In the genomic region with DNA sequence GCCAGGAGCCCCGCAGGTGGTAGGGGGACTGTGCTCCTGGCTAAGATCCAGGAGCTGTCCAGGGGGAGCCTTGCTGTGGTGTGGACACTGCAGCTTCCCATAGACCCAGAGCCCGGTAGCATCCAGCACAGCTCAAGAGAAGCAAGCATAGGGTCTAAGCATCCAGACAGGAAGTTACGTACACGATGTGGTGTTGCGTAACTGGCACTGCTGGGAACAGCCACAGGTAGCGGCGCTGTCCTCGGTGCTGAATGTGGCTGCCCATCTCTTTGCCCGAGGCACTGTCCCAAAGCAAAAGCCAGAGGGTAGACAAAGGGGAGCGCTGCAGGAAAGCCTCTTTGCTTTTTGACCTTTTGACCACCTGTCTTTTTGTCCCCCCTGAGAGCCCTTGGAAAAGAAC, we compare ENCODE assay signal across 9 mouse cellular contexts. TPM values are rescaled to one million over a fixed set of nuclear protein-coding genes. Genes with fewer than 3 reads are reported as not detected.
DNase-seq lines count a peak whose midpoint lies in the region; ATAC-seq and TF ChIP-seq lines count a peak whose summit lies in the region.
"Had no signal": no experiment of that assay in that cellular context is flagged by ENCODE, and none has a peak within 500 bp of the region (broad histone marks: within the 10 kb centered on the region; RNA-seq: fewer than 3 reads in every experiment).

No protein-coding gene starts in this region.

- H3K27ac ChIP-seq in forebrain, embryonic 10.5 days = no peak overlapping the region
- H3K27ac ChIP-seq in forebrain, embryonic 15.5 days (replicated peaks) = no peak overlapping the region
- H3K27ac ChIP-seq in liver, postnatal 0 days (ENCODE audit: low read depth) = no peak overlapping the region

- H3K27me3 ChIP-seq in forebrain, embryonic 10.5 days (ENCODE audit: poor library complexity, severe bottlenecking) = peaks cover 8% of the 10 kb centered on the region; the same call in 1 of the 2 replicates
- H3K27me3 ChIP-seq in forebrain, embryonic 15.5 days = peaks cover 4% of the 10 kb centered on the region; the same call in 1 of the 2 replicates
- no peaks in the 10 kb centered on the region for H3K27me3 ChIP-seq in liver, postnatal 0 days (ENCODE audit: insufficient read depth, low read length)

- H3K4me1 ChIP-seq in forebrain, embryonic 10.5 days = peaks cover 19% of the 10 kb centered on the region
- H3K4me1 ChIP-seq in forebrain, embryonic 15.5 days = 0 out of 2 replicates have a peak, but pooled peaks cover 3% of the 10 kb centered on the region
- H3K4me1 ChIP-seq in liver, postnatal 0 days (ENCODE audit: insufficient read depth) = no peaks in the 10 kb centered on the region

- H3K9me3 ChIP-seq in forebrain, embryonic 10.5 days = no peaks in the 10 kb centered on the region
- H3K9me3 ChIP-seq in forebrain, embryonic 15.5 days = no peaks in the 10 kb centered on the region
- H3K9me3 ChIP-seq in liver, postnatal 0 days (ENCODE audit: low read length) = no peaks in the 10 kb centered on the region

- H3K4me2 ChIP-seq in forebrain, embryonic 15.5 days (replicated peaks) = no peak overlapping the region
- H3K4me2 ChIP-seq in liver, postnatal 0 days (ENCODE audit: low read depth, low read length) = no peak overlapping the region

- TF ChIP-seq CTCF in liver, postnatal 0 days (IDR thresholded peaks at IDR 0.05; ENCODE audit: low read depth) = no peak

- H3K4me3 ChIP-seq in forebrain, embryonic 10.5 days = no peak overlapping the region
- H3K4me3 ChIP-seq in forebrain, embryonic 15.5 days = no peak overlapping the region
- no peak overlapping the region for H3K4me3 ChIP-seq in liver, postnatal 0 days (ENCODE audit: low read depth, low read length)

- no peak for ATAC-seq in forebrain, embryonic 15.5 days (replicated peaks)
- no peak for ATAC-seq in liver, postnatal 0 days

- no peak for TF ChIP-seq EP300 in liver, postnatal 0 days (IDR thresholded peaks at IDR 0.05; ENCODE audit: low read depth)

- no peak overlapping the region for H3K9ac ChIP-seq in forebrain, embryonic 15.5 days (replicated peaks)
- no peak overlapping the region for H3K9ac ChIP-seq in liver, postnatal 0 days (replicated peaks)

- peak; percentile 33 for DNase-seq in forebrain, embryonic 10.5 days (ENCODE audit: extremely low spot score, low spot score)
- peak; percentile 71 for DNase-seq in 3T3-L1 (ENCODE audit: low read depth, low spot score)
- peak; percentile 71 for DNase-seq in embryo, embryonic 11 days
- peak; percentile 76 for DNase-seq in liver, postnatal 0 days
- DNase-seq in yolk sac, embryonic 10.5 days (ENCODE audit: low spot score) = peak; percentile 40
- no peak for DNase-seq in left cerebral cortex, adult 11 months (ENCODE audit: low spot score)
- DNase-seq in layer of hippocampus, postnatal 36 days = no peak

- H3K36me3 ChIP-seq in forebrain, embryonic 10.5 days (replicated peaks) = no peaks in the 10 kb centered on the region
- no peaks in the 10 kb centered on the region for H3K36me3 ChIP-seq in forebrain, embryonic 15.5 days
- H3K36me3 ChIP-seq in liver, postnatal 0 days (replicated peaks; ENCODE audit: insufficient read depth, low read length) = no peaks in the 10 kb centered on the region

- WGBS in forebrain, embryonic 10.5 days = 16% methylated on average over 10 of the region's 10 CpGs
- WGBS in forebrain, embryonic 15.5 days = 11% methylated on average over 10 of the region's 10 CpGs
- WGBS in liver, postnatal 0 days (ENCODE audit: insufficient replicate concordance) = 18% methylated on average over 10 of the region's 10 CpGs

RNA-seq across cellular contexts. Expression of a gene that starts 6.1 kb away (rescaled TPM):
- polyA plus RNA-seq in forebrain, embryonic 10.5 days (2016; fragmentation: Nextera tagmentation; extraction: Ambion mirVana) = 4.6 and 5.3 TPM in 2 replicates
- 1.2 and 1.6 TPM in 2 replicates for polyA plus RNA-seq in forebrain, embryonic 15.5 days (2015; fragmentation: Nextera tagmentation; extraction: Ambion mirVana)
- 1.5 and 1.8 TPM in 2 replicates for polyA plus RNA-seq in liver, postnatal 0 days (2015; fragmentation: Nextera tagmentation; extraction: Ambion mirVana)
- under 1 TPM; 0.15 TPM for total RNA-seq in layer of hippocampus, postnatal 36 days (2021)
- polyA plus RNA-seq: neural tube, embryonic 14.5 days had no signal

RNA-seq across cellular contexts. Expression of a gene that starts 43.3 kb away (rescaled TPM):
- polyA plus RNA-seq in forebrain, embryonic 10.5 days (2016; fragmentation: Nextera tagmentation; extraction: Ambion mirVana) = 9.2 and 10.0 TPM in 2 replicates
- polyA plus RNA-seq in forebrain, embryonic 15.5 days (2015; fragmentation: Nextera tagmentation; extraction: Ambion mirVana) = 8.3 and 8.7 TPM in 2 replicates
- polyA plus RNA-seq in liver, postnatal 0 days (2015; fragmentation: Nextera tagmentation; extraction: Ambion mirVana) = 1.5 and 1.7 TPM in 2 replicates
- total RNA-seq in layer of hippocampus, postnatal 36 days (2021) = 1 to 10 TPM; 7.6 to 9.1 TPM

RNA-seq across cellular contexts. Expression of a gene that starts 51.3 kb away (rescaled TPM):
- 10.3 and 10.8 TPM in 2 replicates for polyA plus RNA-seq in forebrain, embryonic 10.5 days (2016; fragmentation: Nextera tagmentation; extraction: Ambion mirVana)
- polyA plus RNA-seq in forebrain, embryonic 15.5 days (2015; fragmentation: Nextera tagmentation; extraction: Ambion mirVana) = 14.0 and 15.5 TPM in 2 replicates
- 4.0 and 4.3 TPM in 2 replicates for polyA plus RNA-seq in liver, postnatal 0 days (2015; fragmentation: Nextera tagmentation; extraction: Ambion mirVana)
- 10 to 100 TPM; 26.3 to 28.8 TPM for total RNA-seq in layer of hippocampus, postnatal 36 days (2021)

Comparison
In these comparisons a context has a peak if more than half of its experiments do, and no peak if none do; other contexts are left out.
1. DNase-seq: peak in forebrain, embryonic 10.5 days (single experiment), 3T3-L1 (single experiment), embryo, embryonic 11 days (single experiment), liver, postnatal 0 days (single experiment) and yolk sac, embryonic 10.5 days (single experiment); none in left cerebral cortex, adult 11 months (single experiment) and layer of hippocampus, postnatal 36 days (0 of 2).